Mouse (Mus musculus): ENCODE data around the gene Dr1. TPM values are rescaled to one million over a fixed set of nuclear protein-coding genes. Genes with fewer than 3 reads are reported as not detected.
"Not testable (repeated sequence)": the region's sequence is repeated elsewhere in the genome, so short reads cannot be mapped to it uniquely, and the experiment has no call there.

The Dr1 gene
- 16.6 and 19.2 TPM in 2 replicates for polyA plus RNA-seq (2012; rRNA removed)

DNA sequence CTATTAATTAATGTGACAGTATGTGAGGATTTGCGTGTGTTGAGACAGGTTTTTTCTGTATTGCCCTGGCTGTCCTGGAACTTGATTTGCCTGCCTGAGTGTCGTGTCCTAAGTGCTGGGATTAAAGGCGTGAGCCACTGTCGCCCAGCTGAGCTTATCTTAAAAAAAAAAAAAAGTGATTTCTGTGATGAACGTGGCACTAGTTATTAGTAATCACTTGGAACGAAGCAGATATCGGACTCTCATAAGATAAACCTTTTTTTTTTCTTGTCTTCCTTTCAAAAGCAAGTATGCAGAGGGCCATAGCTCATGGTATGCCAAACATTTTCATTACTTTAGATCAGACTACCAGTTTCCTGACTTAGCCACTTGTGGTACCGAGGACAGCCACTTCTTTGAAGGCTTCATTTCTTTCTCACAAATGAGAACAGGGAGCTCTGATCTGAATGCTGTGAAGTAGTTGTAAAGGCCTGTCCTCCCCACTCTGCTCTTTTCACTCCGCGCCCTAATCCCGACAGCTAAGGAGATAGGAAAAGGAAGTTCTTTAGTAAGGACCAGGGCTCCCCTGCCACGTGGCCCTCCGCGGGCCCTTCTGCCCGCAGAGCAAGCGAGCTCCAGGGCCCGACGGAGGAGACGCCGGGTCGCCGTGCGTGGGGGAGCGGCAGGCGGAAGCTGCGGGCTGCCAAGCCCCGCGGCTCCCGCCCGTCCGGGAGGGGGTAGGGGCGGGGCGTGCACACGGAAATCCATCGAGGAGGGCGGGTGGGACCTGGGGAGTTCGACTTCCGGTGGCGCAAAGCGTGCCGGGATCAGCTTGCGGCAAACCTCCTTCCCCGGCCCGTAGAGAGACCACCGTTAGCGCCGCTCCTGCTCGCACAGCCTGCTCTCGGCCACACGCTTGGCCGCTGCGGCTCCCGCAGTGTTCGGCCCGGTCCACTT, at the start of gene Dr1:
Dr1 (plus strand) TSS at position 771 of the 936 bp plus-strand sequence.
- peak within 1 kb of the TSS; percentile 96 for H3K4me3 ChIP-seq (replicated peaks; ENCODE audit: extremely low read depth, low read depth, low read length)
- peaks cover 10% of the 10 kb centered on the region for H3K4me1 ChIP-seq (ENCODE audit: control insufficient read depth, insufficient read depth, low read length)
- 2% methylated on average over 54 of the region's 55 CpGs for WGBS
- peak; percentile 82 for DNase-seq
- no peak for TF ChIP-seq CTCF (IDR thresholded peaks at IDR 0.05; ENCODE audit: insufficient read depth, low read length)
- peak; percentile 79; the same call in 1 of the 2 replicates for TF ChIP-seq POLR2A (IDR thresholded peaks at IDR 0.05; ENCODE audit: borderline replicate concordance, extremely low read depth, low read depth, low read length)

DNA sequence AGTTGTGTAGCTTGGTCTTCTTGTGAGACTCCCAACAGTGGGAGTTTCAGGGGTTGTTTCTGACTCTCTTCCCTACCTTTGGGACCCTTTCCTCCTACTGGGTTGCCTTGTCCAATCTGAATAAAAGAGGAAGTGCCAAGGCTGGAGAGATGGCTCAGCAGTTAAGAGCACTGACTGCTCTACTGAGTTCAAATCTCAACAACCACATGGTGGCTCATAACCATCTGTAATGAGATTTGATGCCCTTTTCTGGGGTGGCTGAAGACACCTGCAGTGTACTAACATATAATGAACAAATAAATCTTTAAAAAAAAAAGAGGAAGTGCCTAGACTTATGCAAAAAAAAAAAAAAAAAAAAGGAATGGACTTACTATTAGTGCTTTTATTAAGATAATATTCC, 44.6 kb upstream of the Dr1 start:
- no peak for DNase-seq
- TF ChIP-seq CTCF (IDR thresholded peaks at IDR 0.05; ENCODE audit: insufficient read depth, low read length) (no peak), POLR2A (IDR thresholded peaks at IDR 0.05; ENCODE audit: borderline replicate concordance, extremely low read depth, low read depth, low read length) (no peak)
- Histone ChIP-seq H3K4me1 (ENCODE audit: control insufficient read depth, insufficient read depth, low read length) (no peaks in the 10 kb centered on the region), H3K4me3 (replicated peaks; ENCODE audit: extremely low read depth, low read depth, low read length) (no peak overlapping the region)

GRCm38 (mm10) chr5:108226159-108226558, 42.5 kb upstream of the Dr1 start:
- Histone ChIP-seq H3K4me3 (replicated peaks; ENCODE audit: extremely low read depth, low read depth, low read length) (no peak overlapping the region), H3K4me1 (ENCODE audit: control insufficient read depth, insufficient read depth, low read length) (no peaks in the 10 kb centered on the region)
- TF ChIP-seq POLR2A (IDR thresholded peaks at IDR 0.05; ENCODE audit: borderline replicate concordance, extremely low read depth, low read depth, low read length) (no peak), CTCF (IDR thresholded peaks at IDR 0.05; ENCODE audit: insufficient read depth, low read length) (no peak)
- DNase-seq = no peak

GRCm38 (mm10) chr5:108246314-108246765, 22.4 kb upstream of the Dr1 start:
- no peak overlapping the region for H3K4me3 ChIP-seq (replicated peaks; ENCODE audit: extremely low read depth, low read depth, low read length)
- no peak for DNase-seq
- 26% methylated on average over 3 of the region's 3 CpGs for WGBS
- no peaks in the 10 kb centered on the region for H3K4me1 ChIP-seq (ENCODE audit: control insufficient read depth, insufficient read depth, low read length)
- TF ChIP-seq CTCF (IDR thresholded peaks at IDR 0.05; ENCODE audit: insufficient read depth, low read length) = no peak
- no peak for TF ChIP-seq POLR2A (IDR thresholded peaks at IDR 0.05; ENCODE audit: borderline replicate concordance, extremely low read depth, low read depth, low read length)

- no peak for TF ChIP-seq POLR2A (IDR thresholded peaks at IDR 0.05; ENCODE audit: borderline replicate concordance, extremely low read depth, low read depth, low read length)
- no peak for TF ChIP-seq CTCF (IDR thresholded peaks at IDR 0.05; ENCODE audit: insufficient read depth, low read length)
- no peak overlapping the region for H3K4me3 ChIP-seq (replicated peaks; ENCODE audit: extremely low read depth, low read depth, low read length)
- no peaks in the 10 kb centered on the region for H3K4me1 ChIP-seq (ENCODE audit: control insufficient read depth, insufficient read depth, low read length)
- no peak for DNase-seq
- 60% methylated on average over 2 of the region's 2 CpGs for WGBS
Observed at GRCm38 (mm10) chr5:108250033-108250432, 18.7 kb upstream of the Dr1 start.

GRCm38 (mm10) chr5:108255259-108255658, 13.4 kb upstream of the Dr1 start:
- TF ChIP-seq CTCF (IDR thresholded peaks at IDR 0.05; ENCODE audit: insufficient read depth, low read length) = no peak
- no peak for TF ChIP-seq POLR2A (IDR thresholded peaks at IDR 0.05; ENCODE audit: borderline replicate concordance, extremely low read depth, low read depth, low read length)
- Histone ChIP-seq H3K4me3 (replicated peaks; ENCODE audit: extremely low read depth, low read depth, low read length) (no peak overlapping the region), H3K4me1 (ENCODE audit: control insufficient read depth, insufficient read depth, low read length) (no peaks in the 10 kb centered on the region)
- WGBS = 71% methylated on average over 5 of the region's 5 CpGs
- no peak for DNase-seq

- WGBS = 38% methylated on average over 4 of the region's 4 CpGs
- H3K4me1 ChIP-seq (ENCODE audit: control insufficient read depth, insufficient read depth, low read length) = no peaks in the 10 kb centered on the region; the same call in 1 of the 2 replicates
- H3K4me3 ChIP-seq (replicated peaks; ENCODE audit: extremely low read depth, low read depth, low read length) = no peak overlapping the region
- TF ChIP-seq CTCF (IDR thresholded peaks at IDR 0.05; ENCODE audit: insufficient read depth, low read length) (no peak), POLR2A (IDR thresholded peaks at IDR 0.05; ENCODE audit: borderline replicate concordance, extremely low read depth, low read depth, low read length) (no peak)
- no peak for DNase-seq
Observed at GRCm38 (mm10) chr5:108262722-108263121, 6.0 kb upstream of the Dr1 start.

DNA sequence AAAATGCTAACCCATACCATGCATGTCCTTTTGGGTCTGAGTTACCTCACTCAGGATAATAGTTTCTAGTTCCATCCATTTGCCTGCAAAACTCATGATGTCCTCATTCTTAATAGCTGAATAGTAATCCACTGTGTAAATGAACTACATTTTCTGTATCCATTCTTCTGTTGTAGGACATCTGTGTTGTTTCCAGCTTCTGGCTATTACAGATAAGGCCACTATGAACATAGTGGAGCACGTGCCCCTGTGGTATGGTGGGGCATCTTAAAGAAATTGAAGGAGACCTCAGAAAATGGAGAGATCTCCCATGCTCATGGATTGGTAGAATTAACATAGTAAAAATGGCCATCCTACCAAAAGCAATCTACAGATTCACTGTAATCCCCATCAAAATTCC, 4.9 kb upstream of the Dr1 start:
- DNase-seq; H3K4me3 ChIP-seq (replicated peaks; ENCODE audit: extremely low read depth, low read depth, low read length); H3K4me1 ChIP-seq (ENCODE audit: control insufficient read depth, insufficient read depth, low read length): not testable (repeated sequence)
- 69% methylated on average over 1 of the region's 1 CpGs for WGBS

DNA sequence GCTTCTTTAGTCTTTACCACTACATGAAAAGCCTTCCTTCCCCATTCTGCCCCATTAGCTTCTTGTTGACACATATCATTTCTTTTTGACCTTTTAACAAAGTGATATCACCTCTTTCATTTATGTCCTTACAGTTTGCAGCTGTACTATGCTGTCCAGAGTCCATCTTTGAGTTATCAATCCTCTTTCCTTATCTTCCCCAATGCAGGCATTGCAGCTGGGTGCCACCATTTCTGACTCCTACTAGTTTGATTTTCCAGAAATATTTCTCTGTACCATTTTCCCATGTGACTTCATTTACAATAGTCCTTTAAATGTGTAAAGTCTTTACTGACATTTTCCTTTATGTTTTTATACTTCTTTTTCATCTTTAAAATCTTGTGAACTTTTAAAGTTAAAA, 1.7 kb upstream of the Dr1 start:
- no peak overlapping the region for H3K4me3 ChIP-seq (replicated peaks; ENCODE audit: extremely low read depth, low read depth, low read length)
- DNase-seq = no peak
- TF ChIP-seq POLR2A (IDR thresholded peaks at IDR 0.05; ENCODE audit: borderline replicate concordance, extremely low read depth, low read depth, low read length) = no peak
- TF ChIP-seq CTCF (IDR thresholded peaks at IDR 0.05; ENCODE audit: insufficient read depth, low read length) = no peak
- H3K4me1 ChIP-seq (ENCODE audit: control insufficient read depth, insufficient read depth, low read length) = peaks cover 10% of the 10 kb centered on the region

Measured in lung, adult 2 months (tissue).